Mouse (Mus musculus) liver, embryonic 14.5 days (tissue): Measurements from ENCODE around the gene Timp3.

Experiments
- CTCF ChIP-seq: IDR thresholded peaks from 2 replicates; pipeline ENCODE4 v1.5.1; 2016; ENCODE audit warnings: antibody characterized with exemption, low read depth, control low read depth
- EP300 ChIP-seq: IDR thresholded peaks from 2 replicates; pipeline ENCODE4 v1.6.1; 2016; ENCODE audit warnings: antibody characterized with exemption, low read depth

GRCm38 (mm10) chr10:86301593-86302317, 1.6 kb downstream of the Timp3 start:
- TF ChIP-seq CTCF (no peak), EP300 (no peak)
